Mouse (Mus musculus): ENCODE measurements around the gene Tmem115.

DNA sequence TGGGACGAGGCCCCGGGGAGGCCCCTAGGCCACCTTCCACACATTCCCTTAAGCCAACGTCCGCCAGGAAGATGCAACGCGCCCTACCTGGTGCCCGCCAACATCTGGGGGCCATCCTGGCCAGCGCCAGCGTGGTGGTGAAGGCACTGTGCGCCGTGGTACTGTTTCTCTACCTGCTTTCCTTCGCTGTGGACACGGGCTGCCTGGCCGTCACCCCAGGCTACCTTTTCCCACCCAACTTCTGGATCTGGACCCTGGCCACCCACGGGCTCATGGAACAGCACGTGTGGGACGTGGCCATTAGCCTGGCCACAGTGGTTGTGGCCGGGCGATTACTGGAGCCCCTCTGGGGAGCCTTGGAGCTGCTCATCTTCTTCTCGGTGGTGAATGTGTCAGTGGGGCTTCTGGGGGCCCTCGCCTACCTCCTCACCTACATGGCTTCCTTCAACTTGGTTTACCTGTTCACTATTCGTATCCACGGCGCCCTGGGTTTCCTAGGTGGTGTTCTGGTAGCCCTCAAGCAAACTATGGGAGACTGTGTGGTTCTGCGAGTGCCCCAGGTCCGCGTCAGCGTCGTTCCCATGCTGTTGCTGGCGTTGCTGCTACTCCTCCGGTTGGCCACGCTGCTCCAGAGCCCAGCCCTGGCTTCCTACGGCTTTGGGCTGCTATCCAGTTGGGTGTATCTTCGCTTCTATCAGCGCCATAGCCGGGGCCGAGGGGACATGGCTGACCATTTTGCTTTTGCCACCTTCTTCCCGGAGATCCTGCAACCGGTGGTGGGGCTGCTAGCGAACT, 860 bp downstream of the Tmem115 start:
- TF ChIP-seq MAFK (IDR thresholded peaks at IDR 0.05; ENCODE audit: insufficient read depth, low read depth, low read length) (no peak), HCFC1 (IDR thresholded peaks at IDR 0.05; ENCODE audit: borderline replicate concordance, insufficient read depth, low read length) (no peak)
